Mouse (Mus musculus) T-helper 17 cell (primary cell): ENCODE data around the gene Pcif1.
"Not testable (repeated sequence)": the region's sequence is repeated elsewhere in the genome, so short reads cannot be mapped to it uniquely, and the experiment has no call there.

Experiments
- in situ Hi-C, 2 experiments: fragments of 300-600 bp; cut with MboI, MseI; formaldehyde crosslinking; loops; 1 replicate in 1 of 2; 2 replicates in 1 of 2; pipeline ENCODE4 v1.15.1; 2025; ENCODE audit warnings: high pct_unique_total_duplicates in 2 of 2

Gene Pcif1

GRCm38 (mm10) chr2:164879228-164879567, at the start of gene Pcif1:
Pcif1 (plus strand) TSS chr2:164879304.
- in situ Hi-C loops: no loop called here

- in situ Hi-C loops: no loop called here
Measured at GRCm38 (mm10) chr2:164831029-164831428, 48.1 kb upstream of the Pcif1 start.

- in situ Hi-C loops: no loop called here
Measured at GRCm38 (mm10) chr2:164832032-164832747, 46.9 kb upstream of the Pcif1 start.

DNA sequence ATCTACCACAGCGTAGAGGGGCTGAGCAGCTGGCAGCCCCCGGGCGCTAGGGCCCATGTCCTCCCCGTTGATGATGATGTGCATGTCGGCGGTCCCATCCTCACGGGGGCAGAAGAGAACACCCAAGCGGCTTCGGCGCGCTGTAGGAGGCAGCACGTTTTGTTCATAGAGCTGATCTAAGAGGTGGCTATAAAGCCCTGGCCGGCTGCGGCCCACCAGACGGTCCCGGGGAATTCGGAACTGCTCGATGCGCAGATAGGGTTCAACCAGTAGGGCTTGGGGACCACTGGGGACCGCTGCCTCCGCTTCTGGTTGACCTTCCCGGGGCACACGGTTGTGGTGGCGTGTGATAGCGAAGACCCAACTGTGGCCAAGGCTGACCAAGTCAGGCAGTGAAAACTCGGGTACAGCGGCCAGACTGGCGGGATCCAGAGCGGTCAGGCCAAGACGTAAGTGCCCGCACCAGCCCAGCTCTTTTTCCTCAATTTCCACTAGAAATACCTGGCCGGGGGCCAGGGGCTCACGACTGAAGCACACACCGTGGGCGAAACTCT, 46.3 kb upstream of the Pcif1 start, which contains the start of gene Ctsa:
Gene Ctsa, plus strand, starts transcription at position 126 of the 554 bp plus-strand sequence.
- in situ Hi-C loops: no loop called here

GRCm38 (mm10) chr2:164833314-164833959, 45.7 kb upstream of the Pcif1 start, which contains the start of gene Neurl2:
Neurl2 (minus strand) TSS chr2:164833456.
- in situ Hi-C loops: no loop called here

DNA sequence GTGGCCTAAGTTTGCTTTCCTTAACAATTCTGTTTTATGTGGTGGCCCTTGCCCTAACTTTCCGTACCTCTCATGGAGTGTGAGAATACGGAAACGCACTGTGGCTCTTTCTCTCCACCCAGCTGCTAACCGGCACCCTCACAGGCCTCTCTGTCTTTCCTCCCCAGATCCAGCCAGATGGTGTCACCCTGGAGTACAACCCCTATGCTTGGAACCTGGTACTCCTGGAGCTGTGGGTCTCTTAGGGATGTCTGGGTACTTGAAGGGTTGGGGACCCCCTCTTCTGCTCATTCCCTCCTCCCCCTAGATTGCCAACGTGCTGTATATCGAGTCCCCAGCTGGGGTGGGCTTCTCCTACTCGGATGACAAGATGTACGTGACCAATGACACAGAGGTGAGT, 44.6 kb upstream of the Pcif1 start:
- in situ Hi-C loops: no loop called here

DNA sequence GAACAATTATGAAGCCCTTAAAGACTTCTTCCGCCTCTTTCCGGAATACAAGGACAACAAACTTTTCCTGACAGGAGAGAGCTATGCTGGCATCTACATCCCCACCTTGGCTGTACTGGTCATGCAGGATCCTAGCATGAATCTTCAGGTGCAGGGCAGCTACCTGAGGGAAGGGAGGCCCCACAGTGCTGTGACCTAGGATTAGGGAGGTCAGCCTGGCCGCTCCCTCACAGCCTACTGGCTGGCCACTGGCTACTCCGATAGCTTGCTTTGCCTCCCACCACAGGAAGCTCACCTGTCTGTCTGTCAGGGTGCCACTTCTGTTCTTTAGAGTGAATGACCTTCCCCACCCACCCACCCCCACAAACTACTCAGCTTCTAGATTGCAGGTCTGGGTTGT, 43.9 kb upstream of the Pcif1 start:
- in situ Hi-C loops: loop anchor here in 1 of 2 experiments (5.0 kb wide), 1 partner anchor 37 kb away; no protein-coding TSS in a partner anchor

GRCm38 (mm10) chr2:164845782-164846181, 33.3 kb upstream of the Pcif1 start:
- in situ Hi-C loops: no loop called here

GRCm38 (mm10) chr2:164850061-164850460, 29.0 kb upstream of the Pcif1 start:
- in situ Hi-C loops: no loop called here

DNA sequence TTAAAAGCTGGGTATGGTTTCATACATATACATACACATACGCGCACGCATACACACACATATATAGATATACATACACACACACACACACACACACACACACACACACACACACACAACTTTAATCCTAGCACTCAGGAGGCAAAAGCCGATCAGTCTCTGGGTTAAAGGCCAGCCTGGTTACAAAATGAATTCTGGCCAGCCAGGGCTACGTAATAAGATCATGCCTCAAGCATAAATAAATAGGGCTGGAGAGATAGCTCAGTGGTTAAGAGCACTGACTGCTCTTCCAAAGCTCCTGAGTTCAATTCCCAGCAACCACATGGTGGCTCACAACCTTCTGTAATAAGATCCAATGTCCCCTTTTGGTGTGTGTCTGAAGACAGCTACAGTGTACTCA, 23.5 kb upstream of the Pcif1 start:
- in situ Hi-C loops: not testable (repeated sequence)

- in situ Hi-C loops: no loop called here
Measured at GRCm38 (mm10) chr2:164856309-164857100, 22.6 kb upstream of the Pcif1 start.

GRCm38 (mm10) chr2:164857101-164857821, 21.8 kb upstream of the Pcif1 start, which contains the start of gene Pltp:
Pltp (minus strand) TSS chr2:164857711.
- in situ Hi-C loops: no loop called here

GRCm38 (mm10) chr2:164857842-164858553, 21.1 kb upstream of the Pcif1 start:
- in situ Hi-C loops: no loop called here

- in situ Hi-C loops: no loop called here
Measured at GRCm38 (mm10) chr2:164859155-164859554, 19.9 kb upstream of the Pcif1 start.

DNA sequence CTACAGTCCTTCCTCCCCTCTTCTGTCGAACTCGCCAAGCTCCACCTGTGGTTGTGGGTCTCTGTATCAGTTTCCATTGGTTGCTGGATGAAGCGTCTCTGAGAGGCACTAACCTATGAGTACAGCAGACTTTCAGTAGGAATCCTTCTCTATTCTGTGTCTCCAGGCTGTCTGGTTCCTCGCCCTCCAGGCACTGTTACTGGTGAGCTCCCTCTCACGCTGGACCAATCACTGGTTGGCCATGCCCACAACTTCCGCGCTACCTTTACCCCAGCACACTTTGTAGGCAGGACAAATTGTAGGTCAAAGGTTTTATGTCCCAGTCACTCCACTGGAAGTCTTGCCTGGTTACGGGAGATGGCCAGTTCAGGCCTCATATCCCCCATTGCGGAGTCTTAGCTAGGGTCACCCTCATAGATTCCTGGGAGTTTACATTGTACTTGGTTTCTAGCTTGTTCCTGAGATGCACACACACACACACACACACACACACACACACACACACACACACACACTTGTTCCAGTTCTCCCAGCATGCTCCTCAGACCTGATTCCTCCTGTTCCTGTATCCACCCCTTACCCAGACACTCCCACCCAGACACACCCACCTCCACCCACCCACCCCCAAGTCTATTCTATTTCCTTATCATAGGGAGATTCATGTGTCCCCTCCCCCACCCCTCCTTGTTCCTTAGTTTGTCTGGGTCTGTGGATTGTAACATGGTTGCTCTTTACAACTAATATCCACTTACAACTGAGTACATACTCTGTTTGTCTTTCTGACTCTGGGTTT, 19.3 kb upstream of the Pcif1 start:
- in situ Hi-C loops: no loop called here

DNA sequence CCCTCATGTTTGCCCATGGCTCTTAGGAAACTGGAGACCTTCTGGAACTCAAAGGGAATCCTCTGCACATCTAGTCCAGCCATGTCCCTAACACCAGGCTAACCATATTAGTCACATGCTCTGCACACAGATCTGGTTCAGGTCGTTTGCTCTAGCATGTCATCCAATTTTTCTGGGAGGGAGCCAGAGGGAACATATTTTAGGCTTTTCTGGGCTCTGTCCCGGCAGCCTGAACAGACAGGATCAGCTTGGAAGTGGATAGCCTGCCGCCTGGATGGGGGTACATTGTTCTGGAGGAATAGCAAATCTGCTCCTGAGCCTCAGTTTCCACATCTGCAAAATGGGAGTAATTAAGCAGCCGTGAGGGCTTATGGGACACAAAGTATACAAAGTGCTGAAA, 18.0 kb upstream of the Pcif1 start:
- in situ Hi-C loops: no loop called here

GRCm38 (mm10) chr2:164862179-164862861, 16.8 kb upstream of the Pcif1 start:
- in situ Hi-C loops: no loop called here

- in situ Hi-C loops: not testable (repeated sequence)
Measured at GRCm38 (mm10) chr2:164863411-164863810, 15.7 kb upstream of the Pcif1 start.

- in situ Hi-C loops: no loop called here
Measured at GRCm38 (mm10) chr2:164864593-164864992, 14.5 kb upstream of the Pcif1 start.
